Mouse (Mus musculus) E14TG2a.4 (cell line): ENCODE measurements around the gene Rftn2.

ENCODE experiments used
- CTCF ChIP-seq: conservative IDR thresholded peaks from 2 replicates; pipeline ENCODE4 v1.5.1; 2014; ENCODE audit warnings: low read length
- NANOG ChIP-seq: IDR thresholded peaks from 2 replicates; pipeline ENCODE4 v1.6.1; 2014; ENCODE audit warnings: borderline replicate concordance, low read length, mixed read lengths
- POU5F1 ChIP-seq: IDR thresholded peaks from 2 replicates; pipeline ENCODE4 v1.6.1; 2014; ENCODE audit warnings: low read length, borderline replicate concordance

GRCm38 (mm10) chr1:55130190-55130916 lies 96.2 kb downstream of the Rftn2 start:
- TF ChIP-seq CTCF (no peak), POU5F1 (no peak), NANOG (no peak)
